Mouse (Mus musculus): ENCODE results near the gene Samd14.

Gene Samd14

DNA sequence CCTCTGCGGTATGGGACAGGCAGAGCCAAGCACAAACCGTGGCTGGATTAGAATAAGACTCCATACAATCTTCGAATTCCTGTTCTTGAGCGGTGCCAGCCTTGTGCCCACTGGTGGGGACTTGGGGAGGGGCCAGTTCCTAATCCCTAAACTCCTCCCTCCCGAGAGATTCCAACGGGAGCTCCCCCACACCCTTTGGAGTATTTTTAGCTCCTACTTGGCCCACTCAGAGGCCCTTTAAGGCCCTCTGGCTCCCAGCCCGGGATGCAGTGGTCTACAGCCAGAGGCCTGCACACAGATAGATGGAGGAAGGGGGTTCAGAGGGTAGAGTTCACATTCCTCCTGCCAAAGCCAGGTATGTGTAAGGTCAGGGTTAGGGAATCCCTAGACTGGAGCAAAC is 61.6 kb downstream of the Samd14 start:
- no peak for DNase-seq (ENCODE audit: low read depth in 2 of 2, low spot score in 2 of 2)

GRCm38 (mm10) chr11:95072136-95072535 is 62.5 kb downstream of the Samd14 start:
- DNase-seq (ENCODE audit: low read depth in 2 of 2, low spot score in 2 of 2): no peak

DNA sequence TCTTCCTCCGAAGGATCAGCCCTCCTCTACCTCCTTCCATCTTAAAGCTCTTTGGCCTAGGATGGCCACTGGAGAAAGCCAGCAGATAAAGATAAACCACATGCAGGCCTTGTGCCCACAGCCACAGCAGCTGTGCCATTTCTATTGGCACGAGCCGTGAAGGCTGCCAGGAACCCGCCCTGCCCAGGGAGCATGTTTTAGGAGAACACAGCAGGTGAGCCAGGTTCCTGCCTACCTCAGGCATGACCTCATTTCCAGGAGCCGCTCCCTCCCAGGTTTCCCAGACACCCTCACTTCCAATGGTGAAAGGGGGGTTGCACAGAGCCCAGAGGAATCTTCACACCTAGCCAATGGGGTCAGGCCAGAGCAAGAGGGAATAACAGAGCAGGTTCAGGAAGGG is 63.1 kb downstream of the Samd14 start:
- no peak for DNase-seq (ENCODE audit: low read depth in 2 of 2, low spot score in 2 of 2)

DNA sequence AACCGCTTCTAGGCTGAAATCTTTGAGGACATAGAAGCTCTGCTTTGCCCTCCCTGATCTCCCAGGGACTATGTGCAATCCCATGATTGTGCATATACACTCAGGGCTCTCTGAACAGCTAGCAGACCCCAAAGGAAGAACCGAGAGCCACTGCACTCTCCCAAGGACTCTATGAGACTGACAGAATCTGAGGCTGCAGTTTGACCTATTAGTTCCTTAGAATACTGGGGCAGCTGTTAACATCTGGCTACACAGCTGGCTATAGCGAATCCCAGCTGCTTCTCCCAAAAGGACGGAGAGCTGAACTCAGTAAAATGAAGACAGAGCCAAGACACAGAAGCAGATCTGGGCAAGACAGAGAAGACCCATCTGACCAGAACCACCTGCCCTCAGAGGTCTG is 64.2 kb downstream of the Samd14 start:
- DNase-seq (ENCODE audit: low read depth in 2 of 2, low spot score in 2 of 2): no peak

DNA sequence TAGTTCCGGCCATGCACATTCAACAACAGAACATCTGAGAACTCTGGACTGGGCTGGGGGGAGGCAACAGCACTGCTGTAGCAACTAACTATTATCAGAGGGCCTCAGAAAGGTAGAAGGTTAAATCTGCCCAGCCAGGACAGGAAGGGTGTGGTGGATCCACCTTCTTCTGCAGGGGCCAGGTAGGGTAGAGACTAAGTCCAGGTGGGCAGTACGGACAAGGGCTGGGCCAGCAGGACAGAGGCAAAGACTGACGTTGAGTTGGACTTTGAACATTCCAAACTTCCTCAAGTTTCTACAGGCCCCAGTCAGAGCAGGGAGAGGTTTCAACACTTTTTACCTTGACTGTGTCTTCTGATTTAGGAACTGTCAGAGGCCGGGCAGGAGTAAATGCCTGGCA is 65.0 kb downstream of the Samd14 start:
- DNase-seq (ENCODE audit: low read depth in 2 of 2, low spot score in 2 of 2): no peak

DNA sequence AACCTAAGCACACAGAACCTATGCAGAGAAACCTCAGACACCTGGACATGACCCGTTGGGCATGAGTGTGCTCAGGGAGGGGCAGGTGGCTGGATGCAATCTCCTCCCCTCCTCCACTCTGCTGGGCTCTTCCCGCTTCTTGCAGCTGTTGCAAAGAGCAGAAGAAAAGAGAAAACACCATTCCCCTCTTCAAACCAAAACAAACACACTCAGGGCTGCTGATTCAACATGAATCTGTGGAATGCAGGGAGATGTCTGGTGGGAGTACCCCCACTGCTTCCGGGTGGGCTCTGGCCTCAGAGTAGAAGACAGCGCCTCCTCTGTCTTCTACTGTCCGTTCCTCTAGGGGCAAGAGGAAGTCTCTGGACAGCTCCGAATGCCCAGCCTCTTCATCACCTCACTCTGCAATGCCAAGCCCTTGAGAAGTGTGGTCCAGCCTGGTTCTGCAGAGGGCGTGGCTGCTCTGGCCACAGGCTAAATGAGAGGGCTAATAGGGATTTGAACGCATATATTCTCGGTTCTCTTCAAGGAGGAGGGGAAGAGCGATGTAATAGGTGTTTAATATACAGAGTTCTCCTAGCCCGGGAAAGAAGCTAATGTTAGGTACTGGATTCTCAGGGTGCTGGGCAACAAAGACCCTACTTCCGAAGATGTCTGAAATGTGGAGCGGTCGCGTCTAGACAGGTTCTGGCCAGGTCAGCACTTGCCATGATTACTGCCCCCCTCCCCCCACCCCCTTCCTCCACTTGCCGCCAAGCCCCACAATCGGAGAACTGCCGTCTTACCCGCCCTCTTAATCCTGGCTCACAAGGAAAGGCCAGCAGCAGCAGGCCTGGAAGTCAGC is 65.7 kb downstream of the Samd14 start:
- no peak for DNase-seq (ENCODE audit: low read depth in 2 of 2, low spot score in 2 of 2)
